ENCODE assay signal across 19 mouse cellular contexts in the genomic region with DNA sequence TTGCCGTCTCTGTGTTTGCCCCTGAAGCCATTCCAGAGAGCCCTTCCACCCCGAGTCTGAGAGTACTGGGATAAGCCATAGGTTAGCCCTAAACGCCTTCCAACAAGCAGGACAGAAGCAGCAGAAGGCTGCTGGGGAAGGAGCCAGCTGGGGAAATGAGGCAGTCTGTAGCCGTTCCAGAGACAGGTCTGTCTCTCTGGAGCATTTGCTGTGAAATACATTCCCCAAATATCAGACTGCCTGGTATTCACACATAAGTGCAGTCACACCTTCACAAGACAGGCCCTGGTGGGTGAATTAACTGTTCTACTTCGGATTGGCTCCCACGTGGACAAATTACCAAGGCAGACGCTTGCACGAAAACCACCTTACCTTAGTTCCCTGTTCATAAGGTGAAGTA.
DNase-seq lines count a peak whose midpoint lies in the region; ATAC-seq lines count a peak whose summit lies in the region.
"Had no signal": no experiment of that assay in that cellular context is flagged by ENCODE, and none has a peak within 500 bp of the region (broad histone marks: within the 10 kb centered on the region; RNA-seq: fewer than 3 reads in every experiment).

No protein-coding gene starts in this region.

- H3K4me2 ChIP-seq in forebrain, embryonic 16.5 days (ENCODE audit: low read length) = no peak overlapping the region
- no peak overlapping the region for H3K4me2 ChIP-seq in forebrain, embryonic 11.5 days (ENCODE audit: low read depth, low read length, severe bottlenecking)
- H3K4me2 ChIP-seq: heart, embryonic 12.5 days; hindbrain, embryonic 15.5 days had no signal

- H3K4me1 ChIP-seq in forebrain, embryonic 16.5 days (replicated peaks; ENCODE audit: control insufficient read depth, insufficient read depth, low read length) = no peaks in the 10 kb centered on the region
- H3K4me1 ChIP-seq in forebrain, embryonic 11.5 days (replicated peaks; ENCODE audit: control insufficient read depth, insufficient read depth, low read length) = no peaks in the 10 kb centered on the region
- H3K4me1 ChIP-seq: embryonic facial prominence, embryonic 10.5 days; hindbrain, embryonic 15.5 days had no signal

- H3K9ac ChIP-seq in forebrain, embryonic 16.5 days (replicated peaks; ENCODE audit: low read depth, low read length) = no peak overlapping the region
- H3K9ac ChIP-seq in forebrain, embryonic 11.5 days (ENCODE audit: low read length) = no peak overlapping the region
- H3K9ac ChIP-seq: heart, embryonic 12.5 days; hindbrain, embryonic 15.5 days had no signal

- ATAC-seq in forebrain, embryonic 16.5 days = no peak
- no peak for ATAC-seq in forebrain, embryonic 11.5 days (replicated peaks; ENCODE audit: low FRiP score)
- ATAC-seq: activated CD4-positive, CD25-positive, alpha-beta regulatory T cell, adult 4 months; intestine, embryonic 16.5 days; Patski had no signal

- no peaks in the 10 kb centered on the region for H3K9me3 ChIP-seq in forebrain, embryonic 16.5 days (ENCODE audit: control insufficient read depth, low read length)
- H3K9me3 ChIP-seq in forebrain, embryonic 11.5 days (ENCODE audit: control insufficient read depth, low read length) = no peaks in the 10 kb centered on the region
- H3K9me3 ChIP-seq: embryonic facial prominence, embryonic 10.5 days; heart, embryonic 12.5 days; hindbrain, embryonic 15.5 days had no signal

- DNase-seq in forebrain, embryonic 11.5 days (ENCODE audit: low spot score) = no peak
- peak; percentile 5 to 15 for DNase-seq in layer of hippocampus, adult 8-10 months (ENCODE audit: low spot score in 2 of 2)
- no peak for DNase-seq in layer of hippocampus, postnatal 25 days (ENCODE audit: extremely low spot score in 1 of 2, low spot score in 1 of 2)
- DNase-seq in right cerebral cortex, postnatal 10 days (ENCODE audit: low spot score in 2 of 2) = peak; percentile 31 to 35
- no peak for DNase-seq in right cerebral cortex, adult 18-20 months
- DNase-seq in telencephalon, adult 2 months (ENCODE audit: low read depth, low spot score) = peak; percentile 32
- DNase-seq in adrenal gland, postnatal 4 days (ENCODE audit: low spot score in 2 of 2) = no peak
- DNase-seq: adrenal gland, postnatal 25 days; cerebellum, adult 11-12 months; cerebellum, adult 9-11 months; gastrocnemius, postnatal 14 days; heart, postnatal 36 days had no signal

- H3K36me3 ChIP-seq in forebrain, embryonic 16.5 days (ENCODE audit: control insufficient read depth, insufficient read depth) = no peaks in the 10 kb centered on the region
- H3K36me3 ChIP-seq in forebrain, embryonic 11.5 days (ENCODE audit: control insufficient read depth, insufficient read depth, low read length) = no peaks in the 10 kb centered on the region
- H3K36me3 ChIP-seq: embryonic facial prominence, embryonic 10.5 days; heart, embryonic 12.5 days; hindbrain, embryonic 15.5 days had no signal

- H3K27ac ChIP-seq in forebrain, embryonic 16.5 days (ENCODE audit: low read length) = 0 out of 2 replicates have a peak overlapping the region, but pooled peaks have one; percentile 9
- H3K27ac ChIP-seq in forebrain, embryonic 11.5 days (ENCODE audit: low read depth, low read length) = no peak overlapping the region
- H3K27ac ChIP-seq: embryonic facial prominence, embryonic 10.5 days; hindbrain, embryonic 15.5 days had no signal

- H3K4me3 ChIP-seq in forebrain, embryonic 16.5 days (replicated peaks; ENCODE audit: low read length) = no peak overlapping the region
- no peak overlapping the region for H3K4me3 ChIP-seq in forebrain, embryonic 11.5 days (ENCODE audit: low read depth, low read length)
- H3K4me3 ChIP-seq: embryonic facial prominence, embryonic 10.5 days; heart, embryonic 12.5 days; hindbrain, embryonic 15.5 days had no signal

- 70% methylated on average over 8 of the region's 8 CpGs for WGBS in forebrain, embryonic 16.5 days
- 84% methylated on average over 8 of the region's 8 CpGs for WGBS in forebrain, embryonic 11.5 days

- H3K27me3 ChIP-seq in forebrain, embryonic 16.5 days (replicated peaks; ENCODE audit: control insufficient read depth, insufficient read depth, low read length) = no peaks in the 10 kb centered on the region
- H3K27me3 ChIP-seq in forebrain, embryonic 11.5 days (ENCODE audit: control insufficient read depth, insufficient read depth, low read length) = no peaks in the 10 kb centered on the region
- H3K27me3 ChIP-seq: heart, embryonic 12.5 days; hindbrain, embryonic 15.5 days had no signal

Comparison
In these comparisons a context has a peak if more than half of its experiments do, and no peak if none do; other contexts are left out.
1. DNase-seq: peak in layer of hippocampus, adult 8-10 months (2 of 2), right cerebral cortex, postnatal 10 days (2 of 2) and telencephalon, adult 2 months (single experiment); none in forebrain, embryonic 11.5 days (single experiment), layer of hippocampus, postnatal 25 days (0 of 2), right cerebral cortex, adult 18-20 months (single experiment) and adrenal gland, postnatal 4 days (0 of 2).